Mouse (Mus musculus) kidney, embryonic 14.5 days (tissue): ENCODE results near the gene Jade2. TPM values are rescaled to one million over a fixed set of nuclear protein-coding genes. Genes with fewer than 3 reads are reported as not detected.

Experiments used
- ATAC-seq: fragments of 200-750 bp; cut with Nextera tagmentation; 2 replicates; pipeline ENCODE4 v1.8.0; 2017; ENCODE audit warnings: moderate number of reproducible peaks, mild to moderate bottlenecking, moderate TSS enrichment, moderate library complexity; ENCODE audit not compliant: low FRiP score, low TSS enrichment
- H3K27ac ChIP-seq: fragments of 300-500 bp; sonication (generic); 2 replicates; pipeline ENCODE4 v1.5.1; 2014; ENCODE audit warnings: low read depth, mild to moderate bottlenecking, low read length, moderate library complexity, mixed read lengths
- H3K27me3 ChIP-seq: fragments of 300-500 bp; sonication (generic); 2 replicates; pipeline ENCODE4 v1.6.1; 2014; ENCODE audit warnings: mild to moderate bottlenecking, low read length; ENCODE audit not compliant: control insufficient read depth, insufficient read depth
- H3K36me3 ChIP-seq: fragments of 300-500 bp; sonication (generic); 2 replicates; pipeline ENCODE4 v1.6.1; 2014; ENCODE audit warnings: low read length, mixed read lengths; ENCODE audit not compliant: control insufficient read depth, insufficient read depth
- H3K4me1 ChIP-seq: fragments of 300-500 bp; sonication (generic); 2 replicates; pipeline ENCODE4 v1.6.1; 2014; ENCODE audit warnings: low read length, mixed read lengths; ENCODE audit not compliant: control insufficient read depth, insufficient read depth
- H3K4me2 ChIP-seq: fragments of 300-500 bp; sonication (generic); replicated peaks from 2 replicates; pipeline ENCODE4 v1.6.1; 2014; ENCODE audit warnings: low read depth, mild to moderate bottlenecking, low read length
- H3K4me3 ChIP-seq: fragments of 300-500 bp; sonication (generic); 2 replicates; pipeline ENCODE4 v1.5.1; 2014; ENCODE audit warnings: mild to moderate bottlenecking, low read length
- H3K9ac ChIP-seq: fragments of 300-500 bp; sonication (generic); 2 replicates; pipeline ENCODE4 v1.6.1; 2014; ENCODE audit warnings: low read depth, mild to moderate bottlenecking, low read length, moderate library complexity
- H3K9me3 ChIP-seq: fragments of 300-500 bp; sonication (generic); 2 replicates; pipeline ENCODE4 v1.6.1; 2016; ENCODE audit warnings: low read length; ENCODE audit not compliant: control insufficient read depth
- WGBS: fragments of 180-500 bp; shearing (Covaris S2); extraction: QIAGEN DNeasy Blood & Tissue Kit; methylation state at CpG from one replicate; pipeline ENCODE4 v1.1.7; 2014; 5-methylcytosine and 5-hydroxymethylcytosine counted together
- polyA plus RNA-seq: library from polyadenylated mRNA; unstranded; fragments of >200 nt; fragmentation: Nextera tagmentation; extraction: Ambion mirVana; gene quantifications from 2 replicates; pipeline ENCODE4 v1.2.1, GENCODE M21; 2014

Gene Jade2
- polyA plus RNA-seq, 1 experiment from 2014 or later, result 0.38 TPM

DNA sequence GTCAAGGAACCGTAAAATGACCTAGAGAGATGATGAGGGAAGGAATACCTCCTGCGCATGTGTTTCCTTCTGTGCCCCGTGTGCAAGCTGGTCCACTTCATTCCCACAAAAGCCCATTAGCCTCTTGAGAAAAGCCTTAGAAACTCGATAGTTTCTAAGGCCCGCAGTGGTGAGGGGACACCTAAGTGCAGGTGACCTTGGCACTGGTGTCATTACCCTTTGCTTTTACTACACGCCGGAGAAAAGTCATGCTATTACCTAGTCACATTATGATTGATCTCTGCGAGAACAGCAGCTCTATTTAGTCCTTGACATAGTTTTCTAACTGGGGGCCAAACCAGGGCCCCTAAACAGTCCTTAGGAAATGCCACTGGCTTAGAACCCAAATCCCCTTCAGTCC lies 3.2 kb upstream of the Jade2 start:
- no peak overlapping the region for H3K4me3 ChIP-seq
- H3K9ac ChIP-seq, result no peak overlapping the region
- H3K27ac ChIP-seq, result no peak overlapping the region
- no peaks in the 10 kb centered on the region for H3K36me3 ChIP-seq
- H3K27me3 ChIP-seq, result peaks cover 19% of the 10 kb centered on the region
- 77% methylated on average over 8 of the region's 8 CpGs for WGBS
- ATAC-seq, result no peak
- no peak overlapping the region for H3K4me2 ChIP-seq
- H3K4me1 ChIP-seq, result peaks cover 14% of the 10 kb centered on the region; the same call in 1 of the 2 replicates
- no peaks in the 10 kb centered on the region for H3K9me3 ChIP-seq

DNA sequence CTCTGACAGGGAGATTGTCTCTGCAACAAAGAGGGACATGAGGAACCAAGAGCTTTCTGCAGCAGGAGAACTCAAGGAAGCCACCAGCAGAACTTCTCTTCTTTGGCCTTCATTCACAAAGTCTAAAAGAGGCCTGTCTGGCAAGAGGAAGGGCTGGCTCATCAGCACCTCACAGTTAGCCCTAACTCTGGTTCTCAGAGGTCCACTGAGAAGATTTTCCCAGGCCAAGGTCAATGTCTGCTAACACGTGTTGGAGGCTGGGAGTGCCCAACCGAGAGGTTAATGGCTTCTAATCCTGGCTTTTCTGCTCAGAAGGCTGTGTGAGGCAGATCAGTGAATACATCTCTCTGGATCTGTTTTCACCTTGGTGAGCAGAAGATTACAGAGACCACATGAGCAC lies 2.1 kb upstream of the Jade2 start:
- H3K27me3 ChIP-seq, result peaks cover 19% of the 10 kb centered on the region
- no peak for ATAC-seq
- WGBS, result 21% methylated on average over 2 of the region's 2 CpGs
- no peak overlapping the region for H3K4me3 ChIP-seq
- H3K27ac ChIP-seq, result no peak overlapping the region
- no peaks in the 10 kb centered on the region for H3K36me3 ChIP-seq
- no peak overlapping the region for H3K9ac ChIP-seq
- H3K4me2 ChIP-seq, result no peak overlapping the region
- H3K9me3 ChIP-seq, result no peaks in the 10 kb centered on the region
- peaks cover 14% of the 10 kb centered on the region; the same call in 1 of the 2 replicates for H3K4me1 ChIP-seq

DNA sequence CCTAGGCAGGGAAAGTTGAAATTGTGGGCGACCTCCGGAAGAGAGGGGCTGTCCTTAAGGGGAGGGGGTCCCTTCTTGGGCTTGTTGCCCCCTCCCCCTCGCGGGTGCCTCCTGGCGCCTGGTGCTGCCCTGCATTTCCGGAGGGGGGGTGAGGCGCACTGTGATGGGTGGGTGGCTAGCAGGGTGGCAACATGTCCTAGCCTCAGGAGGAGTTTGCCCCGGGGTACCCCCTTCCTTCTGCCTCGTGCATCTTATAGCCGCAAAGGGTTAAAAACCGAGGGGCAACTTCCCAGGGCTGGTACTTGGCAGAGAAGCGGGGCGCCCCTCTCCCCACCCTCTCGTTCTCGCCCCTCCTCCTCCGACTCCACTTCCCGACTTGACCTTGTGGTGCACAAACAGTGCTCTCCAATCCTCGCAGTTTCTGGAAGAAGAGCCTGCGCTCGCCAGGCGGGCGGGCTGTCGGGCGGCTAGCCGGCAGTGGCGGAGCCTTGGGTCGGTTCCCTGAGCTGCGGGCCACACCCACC lies 1.1 kb upstream of the Jade2 start:
- H3K27me3 ChIP-seq, result peaks cover 28% of the 10 kb centered on the region
- no peaks in the 10 kb centered on the region for H3K36me3 ChIP-seq
- no peak for ATAC-seq
- peak overlapping the region; percentile 38; the same call in 1 of the 2 replicates for H3K27ac ChIP-seq
- H3K9ac ChIP-seq, result peak overlapping the region; percentile 65
- peak overlapping the region; percentile 100 for H3K4me2 ChIP-seq
- H3K4me1 ChIP-seq, result peaks cover 14% of the 10 kb centered on the region; the same call in 1 of the 2 replicates
- peak overlapping the region; percentile 70 for H3K4me3 ChIP-seq
- WGBS, result under 1% methylated on average over 28 of the region's 28 CpGs
- no peaks in the 10 kb centered on the region for H3K9me3 ChIP-seq

DNA sequence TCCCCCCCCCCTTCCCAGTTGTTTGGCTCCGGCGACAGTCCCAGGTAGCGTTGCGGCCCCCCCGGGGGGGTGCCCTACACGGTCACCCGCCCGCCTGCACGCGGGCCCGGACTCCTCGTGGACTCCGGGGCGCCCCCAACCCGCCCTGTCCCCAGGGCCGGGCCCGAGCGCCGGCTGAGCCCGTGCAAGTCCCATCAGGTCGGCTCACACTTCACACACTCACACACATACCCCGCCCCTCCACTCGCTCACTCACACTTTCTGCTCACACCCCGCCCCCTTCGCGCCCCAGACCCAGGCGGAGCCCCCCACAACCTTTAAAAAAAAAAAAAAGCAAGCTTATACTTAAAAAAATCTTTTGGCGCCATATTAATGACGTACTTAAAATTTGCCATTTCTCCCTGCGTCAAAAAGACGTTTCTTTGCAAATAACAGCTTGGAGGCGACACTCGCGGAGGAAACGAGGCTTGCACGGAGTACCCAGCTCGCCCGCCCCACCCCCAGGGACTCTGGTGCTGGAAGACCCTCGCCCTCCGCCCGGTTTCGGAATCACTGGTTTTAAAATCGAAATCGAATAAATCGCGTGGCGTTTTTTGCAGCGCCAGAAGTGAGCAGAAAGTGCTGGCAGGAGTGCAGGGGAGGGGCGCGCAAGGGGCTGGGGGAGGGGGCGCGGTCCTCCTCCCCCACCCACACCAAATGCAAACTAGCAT lies 520 bp upstream of the Jade2 start:
- Histone ChIP-seq H3K27ac (peak overlapping the region; percentile 69; the same call in 1 of the 2 replicates), H3K4me3 (peak overlapping the region; percentile 70), H3K9me3 (no peaks in the 10 kb centered on the region), H3K4me1 (peaks cover 14% of the 10 kb centered on the region; the same call in 1 of the 2 replicates), H3K4me2 (peak overlapping the region; percentile 100), H3K9ac (peak overlapping the region; percentile 65), H3K36me3 (no peaks in the 10 kb centered on the region), H3K27me3 (peaks cover 29% of the 10 kb centered on the region)
- ATAC-seq, result peak; percentile 50; the same call in 1 of the 2 replicates
- under 1% methylated on average over 52 of the region's 52 CpGs for WGBS

DNA sequence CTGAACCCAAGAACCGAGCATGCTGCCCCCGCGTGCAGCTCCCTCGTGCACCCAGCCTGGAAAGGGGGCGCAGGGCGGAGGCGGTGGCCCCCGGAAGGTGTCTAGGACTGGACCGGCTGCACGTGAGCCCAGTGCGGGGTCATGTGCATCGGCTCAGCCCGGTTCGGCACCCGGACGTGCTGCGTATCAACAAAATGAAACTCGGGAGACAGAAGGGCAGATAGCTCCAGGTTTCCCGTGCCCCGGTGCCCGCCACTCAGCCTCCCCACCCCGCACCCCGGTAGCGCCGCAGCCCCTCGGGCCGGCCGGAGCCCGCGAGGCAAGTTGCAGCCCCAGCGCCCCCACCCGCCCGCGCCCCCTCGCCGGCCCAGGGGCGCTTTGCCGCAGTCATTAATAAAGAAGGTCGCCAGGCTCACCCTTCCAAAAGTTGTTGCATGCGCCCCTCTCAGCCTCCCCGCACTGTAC lies 805 bp downstream of the Jade2 start:
- Histone ChIP-seq H3K9ac (peak overlapping the region; percentile 65), H3K4me1 (peaks cover 18% of the 10 kb centered on the region; the same call in 1 of the 2 replicates), H3K4me3 (peak overlapping the region; percentile 70), H3K9me3 (no peaks in the 10 kb centered on the region), H3K27me3 (peaks cover 29% of the 10 kb centered on the region), H3K4me2 (peak overlapping the region; percentile 100), H3K36me3 (no peaks in the 10 kb centered on the region), H3K27ac (peak overlapping the region; percentile 42; the same call in 1 of the 2 replicates)
- ATAC-seq, result 0 out of 2 replicates have a peak, but pooled peaks have one; percentile 10
- WGBS, result under 1% methylated on average over 40 of the region's 41 CpGs

DNA sequence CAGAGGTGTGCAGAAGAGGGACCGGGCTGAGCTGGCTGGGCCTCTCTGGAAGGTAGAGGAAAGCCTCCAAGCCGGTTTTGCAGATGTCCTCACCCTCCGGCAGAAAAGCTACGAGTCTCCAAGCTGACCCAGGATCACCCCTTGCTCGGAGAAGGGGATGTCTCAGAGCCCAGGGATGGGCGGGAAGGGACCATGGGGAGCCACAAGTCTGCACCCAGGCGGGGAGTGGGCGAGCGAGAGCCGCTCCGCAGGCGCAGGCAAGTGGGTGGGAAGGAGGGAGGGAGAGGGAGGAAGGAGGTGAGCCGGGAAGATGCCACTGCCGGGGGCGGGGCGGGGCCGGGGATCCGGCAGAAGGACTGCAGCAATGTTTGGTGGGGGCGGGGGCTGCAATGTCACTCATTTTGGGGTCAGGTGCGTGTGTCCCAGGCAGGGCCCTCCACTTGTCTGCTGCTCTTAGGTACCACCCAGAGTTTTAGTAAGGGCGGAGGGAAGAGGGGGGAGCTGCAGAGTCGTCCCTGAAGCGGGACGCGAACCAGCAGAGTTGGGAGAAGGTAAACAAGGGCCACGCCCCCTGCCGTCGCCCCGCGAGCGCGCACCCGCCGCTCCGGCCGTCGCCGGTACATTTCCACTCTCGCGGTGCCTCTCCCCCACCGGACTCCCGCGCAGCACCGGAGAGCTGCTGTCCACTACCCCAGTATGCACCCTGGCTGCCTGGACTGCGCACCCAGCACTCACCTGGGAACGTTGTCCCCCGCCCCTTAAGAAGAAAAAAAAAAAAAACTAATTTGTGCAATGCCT lies 1.4 kb downstream of the Jade2 start:
- peak; percentile 63 for ATAC-seq
- no peaks in the 10 kb centered on the region for H3K9me3 ChIP-seq
- peak overlapping the region; percentile 65 for H3K9ac ChIP-seq
- H3K27ac ChIP-seq, result peak overlapping the region; percentile 42; the same call in 1 of the 2 replicates
- peaks cover 29% of the 10 kb centered on the region for H3K27me3 ChIP-seq
- under 1% methylated on average over 45 of the region's 47 CpGs for WGBS
- peaks cover 18% of the 10 kb centered on the region; the same call in 1 of the 2 replicates for H3K4me1 ChIP-seq
- no peaks in the 10 kb centered on the region for H3K36me3 ChIP-seq
- H3K4me2 ChIP-seq, result peak overlapping the region; percentile 100
- peak overlapping the region; percentile 70 for H3K4me3 ChIP-seq

DNA sequence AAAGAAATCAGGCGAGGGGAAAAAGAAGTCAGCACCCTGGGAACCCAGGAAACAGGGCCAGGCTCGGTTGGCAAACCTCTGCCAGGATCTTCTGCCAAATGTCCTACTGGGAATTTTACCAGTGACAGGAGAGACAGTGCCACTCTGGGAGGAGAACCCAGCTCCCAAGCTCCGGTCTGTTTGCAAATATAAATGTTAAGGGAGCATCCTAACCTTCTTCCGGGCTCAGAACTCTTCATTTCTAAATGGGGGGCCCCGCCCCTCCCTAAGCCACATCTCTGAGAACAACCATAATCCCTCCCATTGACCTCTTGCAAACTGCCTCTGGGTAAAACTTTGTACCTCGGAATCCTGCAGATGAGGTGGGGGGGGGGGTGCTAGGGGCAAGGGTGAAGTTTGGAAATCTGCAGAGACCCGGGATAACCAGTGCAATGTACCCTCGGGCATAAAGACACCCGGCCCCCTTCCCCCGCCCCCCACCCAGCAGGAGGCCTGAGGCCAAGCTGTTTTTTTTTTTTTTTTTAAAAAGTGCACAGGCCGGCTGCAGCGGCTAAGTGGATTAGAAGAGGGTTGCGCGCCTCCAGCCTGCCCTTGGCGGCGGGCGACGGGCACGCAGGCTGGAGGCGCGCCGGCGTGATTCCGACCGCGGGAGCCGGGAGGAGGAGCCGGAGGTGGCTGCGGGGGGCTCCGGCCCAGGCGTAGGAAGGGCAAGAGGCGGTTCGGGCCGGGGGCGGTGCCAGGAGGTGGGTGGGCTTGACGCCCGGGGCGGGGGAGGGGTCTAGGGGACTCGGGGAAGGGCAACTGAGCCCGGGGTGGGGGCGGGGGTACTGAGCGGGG lies 2.3 kb downstream of the Jade2 start:
- no peak overlapping the region; the same call in 1 of the 2 replicates for H3K27ac ChIP-seq
- no peaks in the 10 kb centered on the region for H3K9me3 ChIP-seq
- H3K27me3 ChIP-seq, result peaks cover 25% of the 10 kb centered on the region
- peaks cover 18% of the 10 kb centered on the region; the same call in 1 of the 2 replicates for H3K4me1 ChIP-seq
- peak overlapping the region; percentile 46 for H3K9ac ChIP-seq
- WGBS, result 2% methylated on average over 40 of the region's 42 CpGs
- ATAC-seq, result peak; percentile 79
- H3K4me3 ChIP-seq, result peak overlapping the region; percentile 70
- H3K36me3 ChIP-seq, result no peaks in the 10 kb centered on the region
- peak overlapping the region; percentile 100 for H3K4me2 ChIP-seq

DNA sequence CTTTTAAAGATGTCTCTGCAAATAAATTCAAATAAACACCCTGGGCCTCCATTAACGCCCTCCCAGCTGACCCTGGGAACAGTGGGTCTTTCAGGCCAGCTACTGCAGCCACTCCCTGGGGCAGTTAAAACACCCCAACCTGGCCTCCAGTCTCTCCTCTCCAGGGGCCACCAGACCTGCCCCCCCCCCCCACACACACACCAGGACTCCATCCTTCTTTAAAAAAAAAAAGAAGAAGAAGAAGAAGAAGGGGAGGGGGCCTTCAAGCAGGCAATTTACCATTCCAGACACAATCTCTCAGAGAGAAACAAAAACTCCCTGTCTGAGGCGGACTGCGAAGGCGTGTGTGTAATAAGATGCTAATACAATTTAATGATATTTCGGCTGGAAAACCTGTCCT lies 4.9 kb downstream of the Jade2 start:
- WGBS, result 18% methylated on average over 5 of the region's 5 CpGs
- Histone ChIP-seq H3K36me3 (no peaks in the 10 kb centered on the region), H3K27me3 (peaks cover 22% of the 10 kb centered on the region), H3K27ac (no peak overlapping the region), H3K4me2 (no peak overlapping the region), H3K4me1 (peaks cover 12% of the 10 kb centered on the region; the same call in 1 of the 2 replicates), H3K9ac (no peak overlapping the region), H3K9me3 (no peaks in the 10 kb centered on the region), H3K4me3 (no peak overlapping the region)
- no peak for ATAC-seq
